Mouse (Mus musculus) lung, adult 2 months (tissue): ENCODE measurements around the gene Cmtm2a.
"Not testable (repeated sequence)": the region's sequence is repeated elsewhere in the genome, so short reads cannot be mapped to it uniquely, and the experiment has no call there.

Source experiments
- CTCF ChIP-seq: fragments of 200-500 bp; IDR thresholded peaks from 2 replicates; pipeline ENCODE4 v1.5.1; 2011; ENCODE audit warnings: mild to moderate bottlenecking, low read length, control low read depth; ENCODE audit not compliant: insufficient read depth
- POLR2A ChIP-seq: fragments of 200-500 bp; IDR thresholded peaks from 2 replicates; pipeline ENCODE4 v1.6.1; 2011; ENCODE audit warnings: low read depth, mild to moderate bottlenecking, control low read depth, low read length, borderline replicate concordance; ENCODE audit errors: extremely low read depth

GRCm38 (mm10) chr8:104309441-104310155 lies 16.6 kb upstream of the Cmtm2a start, which contains the start of the genes Gm45711 and Cmtm1:
- not testable (repeated sequence) for TF ChIP-seq CTCF, POLR2A
